Mouse (Mus musculus) hindbrain, embryonic 16.5 days (tissue): Measurements from ENCODE around the gene Fmnl3. TPM values are rescaled to one million over a fixed set of nuclear protein-coding genes. Genes with fewer than 3 reads are reported as not detected.

Experiments used
- polyA plus RNA-seq: library from polyadenylated mRNA; unstranded; fragments of >200 nt; fragmentation: Nextera tagmentation; extraction: Ambion mirVana; gene quantifications from 2 replicates; pipeline ENCODE4 v1.2.1, GENCODE M21; 2015

Gene Fmnl3
- polyA plus RNA-seq, 1 experiment from 2014 or later: 7.4 TPM

Other genes with a start within 250 kb of the Fmnl3 start
- gene Spats2, start 244.6 kb downstream of the Fmnl3 start, polyA plus RNA-seq: 23.8 and 28.8 TPM in 2 replicates
- gene Kcnh3, start 145.6 kb downstream of the Fmnl3 start, polyA plus RNA-seq: 1.1 TPM in 2 replicates
- 204 and 215 TPM in 2 replicates for gene Mcrs1, start 118.5 kb downstream of the Fmnl3 start, polyA plus RNA-seq
- 114 and 117 TPM in 2 replicates for gene Prpf40b, start 75.4 kb downstream of the Fmnl3 start, polyA plus RNA-seq
- gene Fam186b, start 74.6 kb downstream of the Fmnl3 start, polyA plus RNA-seq: 0.85 and 1.2 TPM in 2 replicates
- gene Tmbim6, start 22.4 kb upstream of the Fmnl3 start, polyA plus RNA-seq: 346 and 350 TPM in 2 replicates
- gene Nckap5l, start 87.3 kb upstream of the Fmnl3 start, polyA plus RNA-seq: 11.6 and 17.7 TPM in 2 replicates
- 16.8 and 17.7 TPM in 2 replicates for gene Bcdin3d, start 104.2 kb upstream of the Fmnl3 start, polyA plus RNA-seq
- gene Faim2, start 157.7 kb upstream of the Fmnl3 start, polyA plus RNA-seq: 58.2 and 66.8 TPM in 2 replicates
- 0.11 TPM in 1 of 2 replicates, not detected in the other for gene Aqp2, start 208.6 kb upstream of the Fmnl3 start, polyA plus RNA-seq
- 0.70 and 0.95 TPM in 2 replicates for gene Aqp5, start 220.3 kb upstream of the Fmnl3 start, polyA plus RNA-seq
- gene Aqp6, start 230.9 kb upstream of the Fmnl3 start, polyA plus RNA-seq: 0.68 and 0.70 TPM in 2 replicates